Mouse (Mus musculus): ENCODE data around the gene Maml3.

DNA sequence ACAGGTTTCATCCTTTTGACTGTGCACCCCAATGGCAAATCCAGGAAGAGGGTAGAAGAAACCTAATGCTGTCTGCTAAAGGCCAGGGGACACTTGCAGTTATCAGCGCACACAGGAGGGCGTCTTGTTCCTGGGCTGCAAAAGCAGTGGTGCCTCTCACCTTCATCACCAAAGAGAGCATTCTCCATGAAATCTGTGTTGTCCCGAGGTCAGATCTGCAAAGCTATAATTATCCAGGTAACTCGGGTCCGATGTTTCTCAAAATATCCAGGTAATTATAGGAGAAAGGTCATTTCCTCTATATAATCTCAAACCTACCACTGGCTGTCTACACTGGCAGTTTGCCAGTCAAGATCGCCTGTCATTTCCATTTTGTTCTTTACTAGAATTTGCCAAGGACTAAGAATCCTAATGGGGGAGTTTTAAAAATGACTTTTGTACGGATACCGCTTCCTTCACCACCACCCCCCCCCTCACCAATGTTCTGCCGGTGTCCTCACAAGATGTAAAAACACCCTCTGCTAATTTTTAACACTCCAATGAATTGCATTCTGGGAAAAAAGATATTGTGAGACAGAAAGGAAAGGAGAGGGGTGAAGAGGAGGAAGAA is 98.0 kb downstream of the Maml3 start:
- TF ChIP-seq POLR2A (IDR thresholded peaks at IDR 0.05; ENCODE audit: insufficient read depth, low read depth, low read length) (no peak), CTCF (IDR thresholded peaks at IDR 0.05; ENCODE audit: insufficient read depth, low read depth, low read length) (no peak)

Data from olfactory bulb, adult 2 months (tissue).